Mouse (Mus musculus): ENCODE results near the gene Cdk1.

- TF ChIP-seq CTCF (IDR thresholded peaks at IDR 0.05; ENCODE audit: extremely low read depth, insufficient read depth, low read length) (no peak), POLR2A (IDR thresholded peaks at IDR 0.05; ENCODE audit: extremely low read depth, insufficient read depth, low read length) (no peak)
Measured at GRCm38 (mm10) chr10:69295919-69296318, 56.8 kb downstream of the Cdk1 start.
